Mouse (Mus musculus) heart, adult 2 months (tissue): ENCODE results near the gene Fanci.

Source experiments
- CTCF ChIP-seq: fragments of 200-600 bp; IDR thresholded peaks from 2 replicates; pipeline ENCODE4 v1.8.1; 2022; ENCODE audit warnings: antibody characterized with exemption, mild to moderate bottlenecking, moderate library complexity
- EP300 ChIP-seq: fragments of 200-500 bp; IDR thresholded peaks from 2 replicates; pipeline ENCODE4 v1.6.1; 2011; ENCODE audit warnings: low read depth, low read length, control low read depth; ENCODE audit not compliant: insufficient read depth
- POLR2A ChIP-seq: fragments of 200-500 bp; IDR thresholded peaks from 2 replicates; pipeline ENCODE4 v1.6.1; 2011; ENCODE audit warnings: mild to moderate bottlenecking, low read depth, low read length, control low read depth; ENCODE audit not compliant: insufficient read depth

GRCm38 (mm10) chr7:79447048-79447447 lies 55.3 kb downstream of the Fanci start:
- TF ChIP-seq POLR2A (no peak), EP300 (no peak), CTCF (no peak)
